Mouse (Mus musculus) G1E (cell line): ENCODE measurements around the gene Syce3. TPM values are rescaled to one million over a fixed set of nuclear protein-coding genes. Genes with fewer than 3 reads are reported as not detected.

Experiments used
- ATAC-seq: 2 replicates; pipeline ENCODE4 v1.8.0; 2016; ENCODE audit warnings: mild to moderate bottlenecking; ENCODE audit not compliant: insufficient number of reproducible peaks, poor library complexity, low FRiP score, severe bottlenecking; ENCODE audit errors: extremely low read depth
- DNase-seq: peaks from one replicate; pipeline ENCODE4 v3.0.0; 2012; ENCODE audit warnings: low spot score
- H3K27me3 ChIP-seq: 2 replicates; pipeline ENCODE4 v1.6.1; 2012; ENCODE audit warnings: mild to moderate bottlenecking, low read length, inconsistent platforms; ENCODE audit not compliant: insufficient read depth
- H3K36me3 ChIP-seq: replicated peaks from 2 replicates; pipeline ENCODE3; 2012; ENCODE audit warnings: mild to moderate bottlenecking, inconsistent platforms
- H3K4me1 ChIP-seq: 2 replicates; pipeline ENCODE4 v1.6.1; 2012; ENCODE audit warnings: low read depth, low read length, inconsistent platforms, mixed read lengths; ENCODE audit not compliant: insufficient read depth
- H3K4me3 ChIP-seq: 2 replicates; pipeline ENCODE4 v1.5.1; 2012; ENCODE audit warnings: low read depth, mild to moderate bottlenecking, inconsistent platforms, low read length, moderate library complexity, mixed read lengths
- H3K9me3 ChIP-seq: replicated peaks from 2 replicates; pipeline ENCODE4 v1.6.1; 2012; ENCODE audit warnings: inconsistent platforms
- CTCF ChIP-seq: IDR thresholded peaks from 2 replicates; pipeline ENCODE4 v1.5.1; 2012; ENCODE audit warnings: low read depth, low read length, inconsistent platforms, mixed read lengths
- GATA1 ChIP-seq: IDR thresholded peaks from 2 replicates; pipeline ENCODE4 v1.6.1; 2012; ENCODE audit warnings: borderline replicate concordance, low read length, inconsistent platforms, mixed read lengths
- GATA2 ChIP-seq: IDR thresholded peaks from 2 replicates; pipeline ENCODE4 v1.6.1; 2012; ENCODE audit warnings: low read depth, low read length, inconsistent platforms, borderline replicate concordance
- POLR2AphosphoS5 ChIP-seq: IDR thresholded peaks from 2 replicates; pipeline ENCODE4 v1.6.1; 2012; ENCODE audit warnings: low read depth, low read length, inconsistent platforms; ENCODE audit not compliant: insufficient replicate concordance
- TAL1 ChIP-seq: conservative IDR thresholded peaks from 2 replicates; pipeline ENCODE4 v1.6.1; 2012; ENCODE audit warnings: low read depth, low read length, inconsistent platforms, mixed read lengths
- polyA plus RNA-seq: library from polyadenylated mRNA; stranded (reverse); fragments of >175 nt; gene quantifications from 2 replicates; pipeline ENCODE4 v1.2.3, GENCODE M21; 2012
- total RNA-seq, 2 experiments: library from RNA; stranded (forward) in 1 of 2; stranded (reverse) in 1 of 2; fragments of 200-1000 nt in 1 of 2; fragments of >200 nt in 1 of 2; fragmentation: Nextera tagmentation in 1 of 2; gene quantifications; 2 replicates each; pipeline ENCODE4 v1.2.3; 2014 to 2017

The Syce3 gene
- not detected in 2 replicates for total RNA-seq (2014; fragmentation: Nextera tagmentation)
- not detected in 2 replicates for total RNA-seq (2017)
- not detected in 2 replicates for polyA plus RNA-seq

GRCm38 (mm10) chr15:89410118-89410517, at the start of gene Syce3:
Syce3 (minus strand) TSS chr15:89410503.
- TF ChIP-seq TAL1 = no peak
- TF ChIP-seq CTCF = no peak
- no peak for TF ChIP-seq GATA1
- TF ChIP-seq GATA2 = no peak
- no peak for TF ChIP-seq POLR2AphosphoS5
- no peak for DNase-seq
- Histone ChIP-seq H3K4me1 (no peaks in the 10 kb centered on the region), H3K27me3 (peaks cover 10% of the 10 kb centered on the region; the same call in 1 of the 2 replicates), H3K9me3 (peaks cover 4% of the 10 kb centered on the region), H3K36me3 (peaks cover 1% of the 10 kb centered on the region), H3K4me3 (no peak within 1 kb of the TSS)
- no peak for ATAC-seq

- TF ChIP-seq POLR2AphosphoS5 (no peak), GATA2 (no peak), GATA1 (no peak), CTCF (no peak), TAL1 (no peak)
- no peaks in the 10 kb centered on the region for H3K9me3 ChIP-seq
- DNase-seq (no peak), ATAC-seq (no peak)
- no peak overlapping the region for H3K4me3 ChIP-seq
- peaks cover 13% of the 10 kb centered on the region; the same call in 1 of the 2 replicates for H3K27me3 ChIP-seq
- H3K4me1 ChIP-seq = no peaks in the 10 kb centered on the region
- H3K36me3 ChIP-seq = no peaks in the 10 kb centered on the region
Observed at GRCm38 (mm10) chr15:89459821-89460220, 49.5 kb upstream of the Syce3 start.

- Histone ChIP-seq H3K36me3 (no peaks in the 10 kb centered on the region), H3K4me3 (no peak overlapping the region), H3K9me3 (peaks cover 3% of the 10 kb centered on the region), H3K27me3 (peaks cover 13% of the 10 kb centered on the region; the same call in 1 of the 2 replicates), H3K4me1 (no peaks in the 10 kb centered on the region)
- ATAC-seq (no peak), DNase-seq (no peak)
- TF ChIP-seq GATA2 (no peak), GATA1 (no peak), TAL1 (no peak), POLR2AphosphoS5 (no peak), CTCF (no peak)
Observed at GRCm38 (mm10) chr15:89458942-89459341, 48.6 kb upstream of the Syce3 start.

GRCm38 (mm10) chr15:89455642-89456041, 45.3 kb upstream of the Syce3 start:
- Histone ChIP-seq H3K27me3 (peaks cover 10% of the 10 kb centered on the region; the same call in 1 of the 2 replicates), H3K36me3 (no peaks in the 10 kb centered on the region), H3K9me3 (peaks cover 9% of the 10 kb centered on the region), H3K4me1 (no peaks in the 10 kb centered on the region), H3K4me3 (no peak overlapping the region)
- TF ChIP-seq GATA2 (no peak), GATA1 (no peak), POLR2AphosphoS5 (no peak), TAL1 (no peak), CTCF (no peak)
- ATAC-seq (no peak), DNase-seq (no peak)

GRCm38 (mm10) chr15:89454857-89455256, 44.6 kb upstream of the Syce3 start:
- Histone ChIP-seq H3K4me1 (no peaks in the 10 kb centered on the region), H3K4me3 (no peak overlapping the region), H3K36me3 (no peaks in the 10 kb centered on the region), H3K9me3 (peaks cover 9% of the 10 kb centered on the region), H3K27me3 (peaks cover 10% of the 10 kb centered on the region; the same call in 1 of the 2 replicates)
- DNase-seq (no peak), ATAC-seq (no peak)
- TF ChIP-seq POLR2AphosphoS5 (no peak), TAL1 (no peak), GATA1 (no peak), CTCF (no peak), GATA2 (no peak)

GRCm38 (mm10) chr15:89453865-89454478, 43.7 kb upstream of the Syce3 start, which contains the start of gene Mapk8ip2:
Mapk8ip2 (plus strand) TSS chr15:89453913.
- no peak for DNase-seq
- Histone ChIP-seq H3K27me3 (peaks cover 9% of the 10 kb centered on the region; the same call in 1 of the 2 replicates), H3K4me1 (no peaks in the 10 kb centered on the region), H3K4me3 (no peak within 1 kb of the TSS; the same call in 1 of the 2 replicates), H3K9me3 (peaks cover 9% of the 10 kb centered on the region), H3K36me3 (no peaks in the 10 kb centered on the region)
- no peak for ATAC-seq
- TF ChIP-seq TAL1 (no peak), GATA2 (no peak), GATA1 (no peak), CTCF (no peak), POLR2AphosphoS5 (no peak)
